Mouse (Mus musculus) stomach, postnatal 0 days (tissue): Measurements from ENCODE around the gene Tmbim6.

ENCODE experiments used
- CTCF ChIP-seq: IDR thresholded peaks from 2 replicates; pipeline ENCODE4 v1.5.1; 2016; ENCODE audit warnings: antibody characterized with exemption, low read depth, mild to moderate bottlenecking, moderate library complexity
- EP300 ChIP-seq: optimal IDR thresholded peaks from 2 replicates; pipeline ENCODE3; 2016; ENCODE audit warnings: antibody characterized with exemption

DNA sequence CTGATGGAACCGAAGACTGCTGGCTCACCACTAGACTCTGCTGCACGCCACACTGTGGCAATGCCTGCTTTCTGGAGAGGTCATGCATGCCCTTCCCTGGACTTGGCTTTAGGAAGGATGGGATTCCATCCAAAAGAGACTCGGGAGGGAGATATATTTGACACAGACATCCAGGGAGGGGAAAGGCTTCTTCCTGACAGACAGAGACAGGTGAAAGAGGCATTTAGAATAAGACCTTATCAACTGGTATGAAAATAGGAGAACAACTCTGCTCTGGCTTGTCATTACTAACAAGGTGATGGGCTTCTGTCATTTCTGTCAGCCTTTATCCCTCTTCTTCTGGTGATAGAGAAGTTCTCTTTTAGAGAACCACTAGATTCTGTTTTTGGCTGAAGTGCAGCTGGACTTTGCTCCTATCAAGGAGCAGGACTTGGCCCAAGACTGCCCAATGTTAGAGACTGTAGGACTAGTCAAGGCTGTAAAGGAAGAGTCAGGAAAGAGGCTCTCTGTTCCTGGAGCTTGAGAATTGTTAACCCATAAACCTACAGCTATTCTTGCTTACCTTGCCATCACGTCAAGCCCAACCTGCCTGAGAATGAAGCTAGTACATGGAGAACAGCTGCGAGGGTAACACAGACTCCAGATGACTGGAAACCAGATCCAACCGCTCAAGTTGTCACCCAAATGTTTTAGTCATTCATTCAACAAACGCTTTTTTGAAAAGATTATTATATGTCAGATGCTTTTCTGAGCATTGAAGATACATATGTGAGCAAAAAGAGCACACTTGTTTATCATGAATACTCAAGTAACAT lies 20.9 kb upstream of the Tmbim6 start:
- TF ChIP-seq CTCF (no peak), EP300 (no peak)
